Mouse (Mus musculus) testis, postnatal 10 days (tissue): ENCODE results near the gene Wnt4.

Experiments used
- DNase-seq: peaks from one replicate; pipeline ENCODE4 v3.0.0; 2021; ENCODE audit warnings: low spot score

Wnt4 gene

DNA sequence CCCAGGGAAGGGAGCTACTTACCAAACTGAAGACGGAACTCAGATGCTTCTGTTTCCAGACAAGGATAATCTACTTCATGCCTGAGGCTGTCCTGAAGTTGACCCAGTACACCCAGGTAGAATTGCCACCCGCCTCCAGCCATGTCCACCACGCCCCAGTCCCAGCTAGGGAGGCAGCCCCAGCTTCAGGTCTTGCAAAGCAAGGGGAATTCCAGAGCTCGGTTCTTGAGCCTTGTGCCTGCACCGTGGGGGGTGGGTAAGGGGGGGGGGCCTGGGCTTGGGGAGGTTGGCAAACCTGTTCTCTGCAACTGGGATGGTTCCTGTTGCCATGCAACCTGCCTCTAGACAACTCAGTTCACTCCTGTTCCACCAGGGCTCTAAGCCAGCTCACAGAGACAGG is 2.1 kb downstream of the Wnt4 start:
- DNase-seq, result no peak

DNA sequence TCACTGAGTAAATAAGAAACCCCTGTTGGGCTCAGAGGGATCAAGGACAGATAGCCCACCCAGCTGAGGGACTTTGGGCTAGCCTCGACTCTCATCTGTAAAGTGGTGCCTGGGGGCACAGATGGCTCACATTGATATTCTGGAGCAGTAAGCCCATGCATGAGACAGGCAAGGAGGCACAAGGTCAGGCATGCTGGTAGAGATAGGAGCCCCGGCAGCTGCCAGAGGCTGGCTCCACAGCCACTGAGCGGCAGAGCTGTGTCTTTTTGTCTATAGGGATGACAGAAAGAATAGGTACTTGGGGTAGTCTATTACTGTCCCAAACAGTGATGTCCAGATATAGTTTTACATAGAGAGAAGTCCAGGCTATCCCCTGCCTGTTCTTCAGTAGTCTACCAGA is 4.0 kb downstream of the Wnt4 start:
- no peak for DNase-seq

DNA sequence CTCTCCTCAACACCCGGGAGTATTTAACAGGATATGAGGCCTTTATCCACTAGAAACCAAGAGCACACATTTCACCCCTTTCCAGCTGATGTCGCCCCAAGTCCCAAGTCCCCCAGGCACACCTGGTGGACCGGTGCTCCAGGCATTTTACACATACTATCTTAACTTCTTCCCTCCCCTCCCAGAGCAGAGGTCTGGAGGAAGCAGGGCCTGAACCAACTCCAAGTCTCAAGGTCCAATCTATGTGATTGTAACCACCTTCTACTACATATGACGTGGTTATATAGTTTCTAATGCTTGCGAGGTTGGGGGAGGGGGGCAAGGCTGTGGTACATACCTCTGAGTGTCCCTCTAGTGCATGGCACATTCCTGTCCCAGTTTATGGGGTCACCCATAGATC is 4.8 kb downstream of the Wnt4 start:
- DNase-seq, result no peak

DNA sequence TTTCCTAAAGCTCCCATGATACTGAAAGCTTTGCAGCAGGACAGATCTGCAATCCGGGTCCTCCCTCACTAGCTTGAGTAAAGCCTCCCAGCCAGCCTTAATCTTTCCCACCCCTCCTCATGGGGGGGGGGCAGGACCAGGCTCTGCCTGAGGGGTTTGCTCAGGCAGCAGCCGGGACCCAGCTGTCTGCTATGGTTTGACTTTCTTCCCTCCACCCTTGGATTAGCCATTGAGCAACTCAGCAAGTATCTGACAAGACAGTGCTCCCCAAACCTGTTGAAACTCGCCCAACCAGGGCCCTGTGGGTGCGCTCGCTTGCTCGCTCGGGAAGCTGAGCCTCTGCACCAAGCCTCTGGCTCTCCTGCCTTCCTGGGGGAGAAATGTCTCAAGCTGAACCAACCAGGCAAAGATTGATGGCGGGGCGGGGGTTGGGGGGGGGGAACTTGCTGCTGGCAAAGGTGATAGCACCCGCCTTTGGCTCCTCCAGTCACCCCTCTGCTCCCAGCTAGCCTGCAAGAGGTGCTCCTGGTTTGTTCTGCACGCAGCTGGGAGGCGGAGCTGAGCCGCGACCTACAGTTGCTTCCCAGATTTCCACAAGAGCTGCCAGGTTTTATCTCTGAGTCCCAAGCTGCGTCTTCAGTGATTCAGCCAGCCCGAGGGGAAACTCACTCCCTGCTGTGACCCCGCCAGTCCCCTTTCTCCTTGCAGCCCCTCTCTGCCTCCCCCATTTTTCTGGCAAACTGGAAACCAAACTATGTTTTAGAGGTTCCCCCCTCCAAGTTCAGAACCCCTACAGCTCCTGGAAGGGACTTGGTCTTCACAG is 5.5 kb downstream of the Wnt4 start:
- DNase-seq, result no peak

DNA sequence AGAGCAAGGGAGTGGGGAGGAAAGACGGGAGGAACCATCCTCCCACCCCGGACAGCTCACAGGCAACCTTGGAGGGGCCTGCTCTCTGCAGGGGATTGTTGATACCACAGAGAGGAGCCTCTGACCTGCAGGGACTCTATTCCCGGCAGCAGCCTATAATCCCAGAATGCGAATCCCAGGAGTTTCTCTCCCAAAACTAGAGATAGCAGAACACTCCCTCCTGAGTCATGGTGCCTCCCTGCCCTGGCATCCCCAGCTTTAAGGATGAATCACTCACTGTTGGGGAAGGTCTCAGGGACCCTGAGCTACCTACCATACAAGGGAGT is 6.1 kb downstream of the Wnt4 start:
- no peak for DNase-seq

DNA sequence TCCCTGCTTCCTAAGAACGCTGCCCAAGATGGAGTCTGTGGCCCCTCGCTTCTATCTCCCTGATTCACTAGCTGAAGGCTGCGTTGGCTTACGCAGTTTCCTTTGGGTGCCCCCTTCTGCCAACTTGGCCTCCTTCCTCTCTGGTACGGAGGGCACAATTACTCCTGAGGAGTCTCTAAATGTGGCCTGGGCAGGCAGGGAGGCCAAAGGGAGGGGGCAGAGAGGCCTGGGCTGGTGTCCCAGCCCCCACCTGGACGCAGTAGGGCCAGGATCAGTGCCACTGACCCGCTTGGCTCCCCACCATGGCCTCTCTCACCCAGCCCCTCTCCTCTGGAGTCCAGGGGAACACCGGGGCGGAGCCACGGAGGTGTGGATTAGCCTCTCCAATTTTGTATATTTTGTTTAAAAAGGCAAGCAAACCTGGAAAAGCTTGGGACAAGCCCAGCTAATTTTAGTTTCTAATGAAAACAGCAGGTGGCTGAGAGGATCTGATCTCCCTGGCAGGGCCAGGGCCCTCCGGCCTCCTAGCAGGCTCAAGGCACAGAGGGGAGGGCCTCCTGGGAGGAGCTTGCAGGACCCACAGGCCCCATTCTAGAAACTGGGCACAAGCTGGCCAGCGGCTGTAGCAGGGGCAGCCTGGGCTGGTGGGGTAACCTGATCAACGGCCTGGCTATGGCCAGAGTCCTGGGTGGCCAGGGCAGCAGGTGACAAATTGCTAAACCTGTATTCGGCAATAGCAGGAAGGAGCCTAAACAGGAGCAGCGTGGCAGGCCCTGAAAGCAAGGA is 8.8 kb downstream of the Wnt4 start:
- no peak for DNase-seq

DNA sequence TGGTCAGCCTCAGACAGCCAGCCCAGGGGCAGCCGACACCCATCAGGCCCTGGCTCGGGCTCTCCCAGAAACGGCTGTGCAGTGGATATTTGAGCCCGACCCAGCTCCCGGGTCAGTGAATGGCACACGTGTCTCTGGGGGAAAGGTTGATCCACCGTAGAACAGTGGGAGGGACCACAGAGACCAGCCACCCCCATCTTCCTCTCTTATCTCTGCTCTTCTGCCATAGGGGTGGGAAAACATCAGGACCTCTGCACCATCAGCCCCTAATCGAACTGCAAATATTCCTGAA is 9.3 kb downstream of the Wnt4 start:
- no peak for DNase-seq

DNA sequence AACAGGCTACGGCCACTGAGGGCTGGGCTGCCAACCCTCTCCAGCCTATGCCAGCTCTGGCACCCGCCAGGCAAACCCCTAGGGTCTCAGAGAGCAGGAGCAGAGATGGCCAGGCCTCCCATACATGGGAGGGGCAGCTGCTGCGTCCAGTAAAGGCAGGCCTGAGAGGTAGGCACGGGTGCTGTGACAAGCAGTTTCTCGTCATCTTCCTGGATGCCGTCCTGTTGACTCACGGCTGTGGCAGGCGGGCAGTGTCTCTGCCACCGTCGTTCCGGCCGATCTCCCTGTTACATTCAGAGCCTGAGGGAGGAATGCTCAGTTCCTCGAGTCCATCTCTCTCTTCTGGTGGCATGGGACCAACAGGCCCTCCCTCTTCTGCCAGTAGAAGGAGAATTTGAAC is 9.9 kb downstream of the Wnt4 start:
- no peak for DNase-seq

DNA sequence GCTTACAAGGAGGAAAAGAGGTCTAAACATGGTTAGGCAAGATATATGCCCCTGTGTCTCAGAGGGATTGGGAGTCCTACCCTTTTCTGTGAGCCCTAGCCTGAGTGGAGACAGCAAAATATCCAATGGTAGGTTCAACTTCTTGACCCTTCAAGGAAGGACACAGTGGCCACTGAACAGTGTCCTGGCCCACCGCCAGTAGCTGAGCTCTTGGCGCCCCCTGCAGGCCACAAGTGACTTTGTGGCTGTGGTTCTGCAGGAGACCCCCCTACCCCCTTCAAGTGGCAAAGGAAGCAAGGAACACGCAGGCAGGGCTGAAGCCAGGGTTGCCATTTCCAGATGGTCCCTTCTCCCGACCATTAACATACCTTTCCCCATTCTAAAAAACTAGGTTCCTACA is 10.5 kb downstream of the Wnt4 start:
- DNase-seq, result peak; percentile 85

DNA sequence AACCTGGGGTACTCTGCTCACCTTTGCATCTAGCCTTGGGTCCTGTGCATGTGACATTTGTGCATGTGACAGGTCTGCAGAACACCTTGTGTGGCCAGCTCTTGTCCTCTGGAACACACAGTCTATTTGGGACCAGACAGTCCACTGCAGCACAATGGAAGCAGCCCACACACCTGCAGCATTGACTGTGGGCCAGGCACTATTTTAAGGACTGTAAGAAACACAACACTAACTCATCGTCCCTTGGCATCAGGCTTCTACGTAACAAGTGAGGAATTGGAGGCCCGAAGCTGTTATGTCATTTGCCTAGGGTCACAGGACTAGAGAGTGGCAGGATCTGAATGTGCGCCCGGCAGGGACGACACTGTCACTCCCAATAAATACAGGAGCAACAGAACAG is 12.4 kb downstream of the Wnt4 start:
- no peak for DNase-seq

DNA sequence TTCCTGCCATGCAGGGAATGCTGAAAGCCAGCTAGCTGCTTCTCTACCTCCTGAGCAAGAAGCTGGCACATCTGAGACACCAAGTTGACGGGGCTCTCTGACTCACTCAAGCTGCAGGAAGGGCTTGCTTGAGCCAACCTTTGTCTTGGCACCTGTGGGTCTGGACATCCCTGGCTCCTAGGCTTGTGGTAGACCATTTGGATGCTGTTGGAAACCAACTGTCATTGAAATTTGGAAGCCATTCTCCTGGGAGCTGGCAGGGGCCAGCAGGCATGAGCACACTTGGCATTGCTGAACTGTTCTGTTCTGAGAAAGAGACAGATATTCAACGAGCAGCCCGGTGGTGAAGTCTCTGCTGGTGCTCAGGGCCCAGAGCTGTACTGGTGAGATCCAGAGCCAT is 13.0 kb downstream of the Wnt4 start:
- no peak for DNase-seq

DNA sequence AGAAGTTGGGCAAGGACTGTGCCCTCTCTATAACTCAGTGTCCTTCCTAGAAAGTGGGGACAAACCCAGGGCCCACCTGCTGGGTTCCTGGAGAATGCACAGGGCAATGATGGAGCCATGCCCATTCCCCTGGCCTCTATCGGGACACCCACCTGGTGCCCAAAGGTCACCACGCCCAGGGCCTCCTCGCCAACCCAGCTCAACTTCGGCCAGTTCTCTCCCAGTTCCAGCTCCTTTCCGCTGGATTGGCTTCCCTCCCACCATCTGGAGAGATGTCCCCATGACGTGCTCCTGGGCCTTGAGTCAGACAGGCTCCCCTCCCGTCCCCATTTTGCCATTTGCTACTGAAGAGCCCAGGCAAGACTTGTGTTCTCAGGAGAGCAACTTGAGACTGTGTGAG is 15.3 kb downstream of the Wnt4 start:
- DNase-seq, result no peak

DNA sequence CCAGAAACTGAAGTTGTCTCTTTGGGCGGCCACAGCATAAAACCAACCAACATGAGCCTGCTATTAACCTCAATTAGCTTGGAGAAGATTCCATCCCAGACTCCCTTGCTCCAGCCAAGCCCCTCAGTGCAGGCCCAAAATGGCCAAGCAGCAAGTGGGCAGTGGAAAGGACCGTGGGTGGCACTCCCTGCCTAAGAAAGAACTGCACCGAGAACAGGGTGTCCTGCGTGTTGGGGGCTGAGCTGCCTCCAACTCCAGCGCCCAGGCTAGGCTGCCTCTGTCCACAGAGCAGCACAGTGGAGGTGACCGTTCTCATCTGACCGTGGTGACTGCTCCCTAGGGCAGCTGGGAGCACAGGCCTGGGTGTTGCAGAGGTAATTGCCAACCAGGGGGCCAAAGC is 16.7 kb downstream of the Wnt4 start:
- no peak for DNase-seq

DNA sequence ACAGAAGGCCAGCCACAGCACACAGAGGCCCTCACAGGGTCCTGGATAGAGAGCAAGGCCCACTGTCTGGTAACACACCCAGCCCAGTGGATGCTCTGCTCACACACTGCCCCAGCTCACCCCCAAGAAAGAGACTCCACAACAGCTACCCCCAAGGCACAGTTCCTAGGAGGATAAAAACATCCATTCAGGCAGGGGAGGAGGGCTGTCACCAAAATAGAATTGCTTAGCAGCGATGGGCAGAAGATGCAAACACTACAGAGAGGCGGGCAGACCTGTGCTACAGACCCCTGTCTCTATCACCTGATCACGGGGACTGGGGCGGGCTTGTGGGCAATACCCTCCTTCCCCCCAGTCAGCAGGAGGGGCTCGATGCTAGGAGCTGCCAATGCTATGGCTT is 17.2 kb downstream of the Wnt4 start:
- DNase-seq, result no peak

DNA sequence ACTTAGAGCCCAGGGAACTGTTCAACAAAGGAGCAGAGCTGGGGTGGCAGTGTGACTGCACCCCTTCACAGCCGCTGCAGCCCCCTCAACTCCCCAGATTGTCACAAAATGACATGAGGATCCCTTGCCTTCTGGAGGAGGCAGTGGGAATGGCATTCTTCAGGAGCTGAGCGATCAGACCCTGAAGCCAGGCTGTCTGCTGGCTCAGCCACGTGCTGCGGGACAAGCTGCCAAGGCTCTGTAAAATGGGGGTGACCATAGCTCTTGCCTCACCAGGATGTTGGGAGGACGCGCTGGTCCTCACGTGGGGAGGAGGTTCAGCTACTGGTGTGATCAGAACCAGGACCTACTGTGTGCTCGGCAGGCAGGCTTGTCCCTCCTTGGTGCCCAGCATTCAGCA is 17.7 kb downstream of the Wnt4 start:
- no peak for DNase-seq

DNA sequence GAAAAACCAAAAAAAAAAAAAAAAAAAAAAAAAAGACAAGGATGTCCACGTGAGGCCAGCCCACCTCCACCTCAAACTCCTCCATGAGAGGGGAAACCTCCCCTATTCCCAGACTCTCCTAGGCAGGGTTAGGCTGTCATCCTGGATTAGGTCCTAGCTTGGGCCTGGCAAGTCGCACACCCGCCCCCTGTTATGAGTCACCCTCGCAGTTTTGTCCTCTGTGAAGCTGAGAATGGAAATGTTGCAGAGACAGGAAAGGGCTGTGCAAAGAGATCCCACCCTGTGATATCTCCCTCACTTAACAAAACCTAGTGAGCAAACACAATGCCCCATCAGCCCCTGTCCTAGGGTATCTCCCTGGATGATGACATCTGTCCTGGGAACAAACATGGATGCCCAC is 20.3 kb downstream of the Wnt4 start:
- no peak for DNase-seq

DNA sequence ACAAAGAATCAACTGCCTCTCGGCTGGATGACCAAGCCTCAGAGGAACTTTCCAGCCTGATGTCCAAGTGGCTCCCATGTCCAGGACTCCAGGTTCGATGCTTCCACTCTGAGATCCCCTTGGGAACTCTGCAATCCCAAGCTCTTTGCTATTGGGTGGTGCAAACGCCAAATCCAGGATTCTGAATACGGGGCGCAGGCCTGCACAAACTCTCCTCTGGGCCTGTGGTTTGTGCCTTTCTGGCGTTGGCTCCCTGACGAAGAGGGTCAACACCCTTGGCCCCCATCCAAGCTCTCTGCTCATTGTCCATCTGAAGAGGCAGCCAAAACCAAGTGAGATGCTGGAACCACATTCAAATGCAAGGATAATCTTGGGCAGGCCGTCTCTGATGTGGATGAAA is 21.1 kb downstream of the Wnt4 start:
- DNase-seq, result peak; percentile 74

DNA sequence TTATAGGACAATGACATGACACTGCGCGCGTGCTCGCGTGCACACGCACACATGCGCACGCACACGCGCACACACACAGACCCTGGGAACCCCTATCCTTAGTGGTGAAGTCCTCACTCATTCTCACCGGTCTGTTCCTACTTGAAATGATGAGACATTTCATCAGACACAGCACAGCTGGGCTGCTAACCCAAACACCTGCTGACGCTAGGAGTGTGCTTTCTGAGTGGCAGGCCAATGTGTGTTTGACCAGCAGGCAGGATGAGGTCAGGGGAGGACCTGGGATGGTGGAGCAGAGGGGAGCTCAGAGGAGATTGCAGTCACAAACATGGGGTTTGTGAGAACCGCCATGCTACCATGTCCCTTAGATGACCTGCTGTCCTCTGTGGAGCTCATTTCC is 22.9 kb downstream of the Wnt4 start:
- no peak for DNase-seq

DNA sequence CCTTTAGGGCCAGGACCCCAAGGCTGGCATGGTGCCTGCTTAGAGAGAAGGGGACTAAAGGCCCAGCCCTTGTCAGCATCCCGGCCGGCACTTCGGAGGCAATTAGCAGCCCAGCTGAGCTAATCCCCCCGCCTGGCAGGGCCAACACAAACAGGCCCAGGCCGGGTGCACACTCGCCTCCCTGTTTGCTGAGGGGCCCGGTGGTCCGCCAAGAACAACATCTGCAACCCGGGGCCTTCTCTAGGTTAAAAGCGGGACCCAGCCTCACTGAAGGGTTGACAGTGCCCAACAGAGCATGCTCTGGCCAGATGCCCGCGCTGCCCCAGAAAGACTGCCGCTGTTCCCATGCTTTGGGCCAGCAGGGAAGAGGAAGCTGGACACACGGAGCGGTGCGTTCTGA is 24.3 kb downstream of the Wnt4 start:
- DNase-seq, result no peak

DNA sequence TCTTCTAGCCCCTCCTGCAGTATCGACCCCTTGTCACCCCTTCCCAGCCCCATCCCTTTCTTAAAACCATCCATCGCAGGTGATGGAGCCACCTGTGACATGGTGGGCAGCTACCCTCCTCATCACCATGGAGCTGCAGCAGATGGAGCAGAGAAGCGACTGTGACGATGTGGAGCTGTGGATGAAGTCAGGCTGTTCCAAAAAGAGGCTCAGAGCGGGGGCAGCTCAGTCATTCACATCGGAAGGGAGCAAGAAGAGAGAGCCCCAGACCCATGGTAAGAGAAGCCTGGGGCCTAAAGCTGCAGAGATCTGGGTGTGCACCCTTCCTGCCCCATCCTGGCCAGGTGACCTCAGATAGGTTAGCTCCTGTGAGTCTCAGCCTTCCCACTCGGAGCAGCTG is 26.8 kb downstream of the Wnt4 start:
- no peak for DNase-seq

DNA sequence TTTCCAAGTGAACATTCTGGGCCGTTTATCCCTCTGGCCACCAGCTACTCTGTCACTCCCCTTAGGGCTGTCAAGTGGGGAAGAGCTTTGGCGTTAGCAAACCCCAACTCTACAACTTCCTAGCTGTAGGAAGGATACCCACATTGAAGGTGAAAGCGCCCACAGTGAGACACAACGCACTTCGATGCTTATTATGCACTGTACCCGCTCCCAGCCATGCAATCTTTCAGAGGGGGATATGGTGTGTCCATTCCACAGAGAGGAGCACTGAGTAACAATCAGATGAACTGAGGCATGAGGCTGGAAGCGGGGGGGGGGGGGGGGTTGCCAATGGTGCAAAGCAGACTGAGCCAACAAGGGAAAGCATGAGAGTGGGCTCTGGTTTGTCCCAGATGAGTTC is 27.8 kb downstream of the Wnt4 start:
- no peak for DNase-seq

DNA sequence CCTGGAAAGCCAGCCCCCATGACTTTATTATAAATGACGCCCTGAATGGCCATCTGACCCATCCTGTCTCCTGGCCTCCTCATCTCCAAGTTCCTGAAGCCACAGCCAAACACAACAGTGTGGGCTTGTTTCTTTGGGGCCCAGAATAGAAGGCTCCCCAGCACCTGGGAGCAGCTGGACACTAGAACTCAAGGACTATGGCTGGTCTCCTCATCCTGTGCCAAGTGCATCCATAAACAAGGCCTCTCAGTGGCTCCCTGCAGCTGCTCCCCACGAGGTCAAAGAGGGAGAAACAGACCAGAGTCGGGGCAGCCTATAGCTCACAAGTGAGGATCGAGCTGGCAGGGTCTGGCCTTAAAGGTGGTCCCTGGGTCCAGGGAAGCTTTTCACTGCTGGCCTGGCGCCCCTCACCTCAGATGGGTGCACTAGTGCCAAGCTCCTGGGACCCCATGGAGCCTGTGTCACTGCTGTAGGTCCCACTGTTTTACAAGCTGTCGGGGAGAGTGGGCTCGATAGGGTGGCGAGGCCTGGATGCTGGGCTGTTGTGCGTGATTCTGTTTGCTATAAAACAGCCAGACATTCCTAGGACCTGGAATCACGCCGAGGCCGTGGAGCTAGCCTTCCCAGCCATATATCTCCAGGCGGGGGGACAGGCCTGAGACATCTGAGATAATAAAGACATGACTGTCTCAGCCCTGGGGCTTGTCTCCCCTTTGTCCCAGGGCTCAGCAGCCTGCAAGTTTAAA is 28.7 kb downstream of the Wnt4 start:
- DNase-seq, result no peak

DNA sequence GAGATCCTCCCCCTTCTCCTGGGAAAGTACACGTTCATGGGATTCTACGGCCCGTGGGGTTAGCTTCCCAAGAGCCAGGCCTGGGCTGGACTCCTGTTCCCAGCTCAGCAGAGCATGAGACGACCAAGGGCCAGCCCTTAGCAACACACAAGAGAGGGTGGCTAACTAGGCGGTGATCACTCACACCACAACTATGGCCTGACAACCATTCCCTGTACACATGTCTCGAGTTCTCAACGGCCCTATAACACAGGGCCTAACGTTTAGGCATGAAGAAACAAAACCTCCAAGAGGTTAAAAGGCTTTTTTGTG is 29.2 kb downstream of the Wnt4 start:
- no peak for DNase-seq
